Mouse (Mus musculus): ENCODE measurements at regions not wholly inside any gene's neighbourhood (a gene's known extent, or its start where the extent isn't known, plus 50 kb on each side); places are given as distances from the start of the nearest gene placed in this dataset.

GRCm38 (mm10) chr14:120146312-120146711 lies 104.1 kb upstream of the Oxgr1 start:
- TF ChIP-seq CTCF (IDR thresholded peaks at IDR 0.05) (no peak), EP300 (IDR thresholded peaks at IDR 0.05) (no peak)
